Mouse (Mus musculus): ENCODE results near the gene Plpp3.

Plpp3 gene

GRCm38 (mm10) chr4:105191550-105191949, 34.4 kb downstream of the Plpp3 start:
- no peak for DNase-seq

- peak; percentile 44 for DNase-seq
Measured at GRCm38 (mm10) chr4:105192665-105193064, 35.5 kb downstream of the Plpp3 start.

- no peak for DNase-seq
Measured at GRCm38 (mm10) chr4:105195256-105195655, 38.1 kb downstream of the Plpp3 start.

GRCm38 (mm10) chr4:105196099-105196498, 39.0 kb downstream of the Plpp3 start:
- DNase-seq: no peak

GRCm38 (mm10) chr4:105196993-105197765, 40.0 kb downstream of the Plpp3 start:
- DNase-seq: no peak

- no peak for DNase-seq
Measured at GRCm38 (mm10) chr4:105198696-105199095, 41.5 kb downstream of the Plpp3 start.

- no peak for DNase-seq
Measured at GRCm38 (mm10) chr4:105199345-105199744, 42.2 kb downstream of the Plpp3 start.

- peak; percentile 65 for DNase-seq
Measured at GRCm38 (mm10) chr4:105200624-105201524, 43.7 kb downstream of the Plpp3 start.

GRCm38 (mm10) chr4:105202439-105202838, 45.3 kb downstream of the Plpp3 start:
- no peak for DNase-seq

GRCm38 (mm10) chr4:105203303-105203761, 46.2 kb downstream of the Plpp3 start:
- DNase-seq: no peak

- DNase-seq: no peak
Measured at GRCm38 (mm10) chr4:105204071-105204470, 46.9 kb downstream of the Plpp3 start.

- peak; percentile 73 for DNase-seq
Measured at GRCm38 (mm10) chr4:105205045-105205851, 48.1 kb downstream of the Plpp3 start.

- peak; percentile 61 for DNase-seq
Measured at GRCm38 (mm10) chr4:105206102-105206501, 49.0 kb downstream of the Plpp3 start.

- DNase-seq: peak; percentile 68
Measured at GRCm38 (mm10) chr4:105206995-105207394, 49.8 kb downstream of the Plpp3 start.

GRCm38 (mm10) chr4:105207641-105208040, 50.5 kb downstream of the Plpp3 start:
- DNase-seq: no peak

GRCm38 (mm10) chr4:105208977-105209376, 51.8 kb downstream of the Plpp3 start:
- DNase-seq: no peak

- DNase-seq: no peak
Measured at GRCm38 (mm10) chr4:105213314-105213713, 56.2 kb downstream of the Plpp3 start.

- no peak for DNase-seq
Measured at GRCm38 (mm10) chr4:105214438-105214837, 57.3 kb downstream of the Plpp3 start.

- DNase-seq: no peak
Measured at GRCm38 (mm10) chr4:105215726-105216410, 58.7 kb downstream of the Plpp3 start.

GRCm38 (mm10) chr4:105218202-105218601, 61.1 kb downstream of the Plpp3 start:
- no peak for DNase-seq

- no peak for DNase-seq
Measured at GRCm38 (mm10) chr4:105219316-105219715, 62.2 kb downstream of the Plpp3 start.

- DNase-seq: no peak
Measured at GRCm38 (mm10) chr4:105220849-105221248, 63.7 kb downstream of the Plpp3 start.
